Mouse (Mus musculus) left cerebral cortex, adult 9 months (tissue): ENCODE results near the gene Myh9.

Experiments
- DNase-seq, 2 experiments: peaks; one replicate each; pipeline ENCODE4 v3.0.0; 2022; ENCODE audit warnings: low spot score in 2 of 2

Gene Myh9

DNA sequence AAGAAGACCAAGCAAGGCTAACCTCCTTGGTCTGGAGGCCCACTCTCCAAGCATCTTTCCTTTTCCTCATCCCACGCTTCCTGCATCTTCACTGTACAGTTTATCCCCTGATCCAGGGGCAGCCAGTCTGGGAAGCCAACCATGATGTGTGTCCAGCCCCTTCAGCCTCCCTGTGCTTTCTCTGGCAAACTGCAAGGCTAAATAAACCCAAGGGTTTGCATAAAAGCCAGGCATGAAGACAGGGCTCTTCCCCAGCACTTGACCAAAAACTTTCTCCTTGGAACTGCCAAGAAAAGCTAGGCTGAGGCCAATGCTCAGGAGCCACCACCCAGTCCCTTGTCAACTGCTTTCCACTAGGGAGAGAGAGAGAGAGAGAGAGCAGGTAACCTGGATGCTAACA lies 32.5 kb downstream of the Myh9 start:
- DNase-seq: no peak

DNA sequence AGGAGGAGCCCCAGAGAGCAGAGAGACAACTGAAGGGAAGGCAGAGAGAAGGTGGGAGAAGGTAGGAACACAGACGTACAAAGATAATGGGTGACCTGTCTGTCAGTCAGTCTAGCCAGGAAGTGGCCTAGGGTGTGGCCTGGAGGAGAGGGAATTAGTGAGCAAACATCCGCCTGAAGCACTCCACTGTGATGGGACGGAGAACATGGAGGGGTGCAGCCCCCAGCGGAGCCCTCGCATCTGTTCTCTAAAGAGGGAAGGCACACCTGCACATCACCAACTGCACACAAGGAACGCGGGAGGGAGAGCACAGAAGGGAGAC lies 34.8 kb downstream of the Myh9 start:
- DNase-seq: no peak

DNA sequence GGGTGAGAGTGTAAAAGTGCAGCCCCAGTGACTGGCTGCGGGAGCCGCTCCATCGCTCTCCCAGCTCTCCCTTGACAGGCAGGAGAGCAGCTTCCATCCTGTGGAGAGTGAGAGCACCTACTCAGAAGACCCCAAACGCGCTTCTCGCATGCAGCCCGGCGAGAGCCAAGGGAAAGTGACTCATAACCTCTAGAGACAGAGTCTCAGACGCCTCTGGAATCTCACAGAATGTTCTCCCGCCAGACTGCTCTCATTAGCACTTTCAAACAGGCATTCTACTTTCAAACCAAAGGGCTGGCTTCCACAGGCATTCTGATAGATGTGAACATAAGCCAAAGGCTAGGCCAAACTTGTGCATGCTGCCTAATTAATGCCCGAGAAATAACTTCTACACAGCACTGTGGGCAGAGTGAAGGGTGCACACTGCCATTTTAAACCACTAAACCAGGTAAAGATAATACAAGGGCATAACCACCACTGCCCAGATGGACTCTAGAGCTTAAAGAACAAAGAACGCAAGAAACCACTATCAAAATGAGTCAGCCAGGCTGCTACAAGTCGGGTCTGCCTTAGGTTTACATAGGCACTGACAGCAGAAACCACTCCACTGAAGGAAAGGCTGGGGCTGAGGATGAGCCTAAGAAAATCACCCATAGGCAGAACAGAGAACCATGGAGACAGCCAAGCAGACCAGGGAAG lies 35.3 kb downstream of the Myh9 start:
- no peak for DNase-seq

DNA sequence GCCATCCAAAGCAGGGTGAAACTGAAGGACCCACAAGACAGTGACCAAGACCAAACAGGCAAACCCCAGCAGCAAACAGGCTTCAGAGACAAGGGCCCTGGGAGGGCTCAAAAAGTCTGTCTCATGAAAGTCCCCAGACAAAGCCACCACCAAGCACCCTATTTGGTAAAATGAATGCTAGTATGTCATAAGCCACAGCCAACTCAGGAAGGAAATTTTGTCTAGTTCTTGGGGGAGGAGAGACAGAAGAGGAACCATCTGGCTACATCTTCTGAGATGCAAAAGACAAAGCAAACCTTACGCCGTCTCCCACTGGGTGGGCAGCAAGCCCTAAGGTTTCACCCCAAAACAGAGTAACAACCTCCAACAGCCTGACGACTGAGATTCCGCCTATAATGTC lies 36.3 kb downstream of the Myh9 start:
- DNase-seq: no peak

DNA sequence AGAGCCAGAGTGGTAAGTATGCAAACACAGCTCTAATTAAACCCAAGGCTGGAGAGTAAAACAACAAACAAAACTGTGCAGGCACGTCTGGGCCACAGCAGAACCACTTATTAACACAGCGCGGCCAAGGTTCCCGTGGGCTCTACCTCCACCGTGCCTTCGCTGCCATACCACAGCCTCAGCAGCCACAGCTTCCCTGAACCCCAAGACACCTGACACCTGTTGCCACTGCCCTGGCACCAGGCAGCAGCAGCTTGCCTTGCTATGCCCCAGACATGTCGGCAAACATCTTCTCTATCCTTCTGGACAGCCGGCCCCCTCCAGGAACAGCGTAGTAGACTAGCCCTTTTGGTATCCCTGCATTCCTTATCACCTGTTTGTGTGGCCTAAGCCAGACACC lies 37.0 kb downstream of the Myh9 start:
- no peak for DNase-seq

DNA sequence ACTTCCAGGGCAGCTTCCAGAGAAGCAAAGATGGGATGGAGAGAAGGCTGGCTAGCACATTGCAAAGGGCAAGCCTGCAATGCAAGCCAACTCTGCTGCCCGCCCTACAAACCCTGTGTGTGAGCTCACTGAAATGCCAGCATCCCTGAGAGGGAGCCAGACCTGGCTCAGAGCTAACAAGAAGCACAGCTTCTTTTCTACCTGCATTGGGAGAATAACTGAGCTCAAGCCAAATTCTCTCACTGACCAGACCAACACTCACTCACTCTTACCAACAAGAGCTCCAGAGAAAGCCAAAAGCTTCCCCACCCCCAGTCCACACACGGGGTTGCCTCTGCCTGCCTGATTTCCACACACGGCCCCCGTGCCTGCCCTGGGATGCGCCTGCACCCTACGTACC lies 37.5 kb downstream of the Myh9 start:
- no peak for DNase-seq

DNA sequence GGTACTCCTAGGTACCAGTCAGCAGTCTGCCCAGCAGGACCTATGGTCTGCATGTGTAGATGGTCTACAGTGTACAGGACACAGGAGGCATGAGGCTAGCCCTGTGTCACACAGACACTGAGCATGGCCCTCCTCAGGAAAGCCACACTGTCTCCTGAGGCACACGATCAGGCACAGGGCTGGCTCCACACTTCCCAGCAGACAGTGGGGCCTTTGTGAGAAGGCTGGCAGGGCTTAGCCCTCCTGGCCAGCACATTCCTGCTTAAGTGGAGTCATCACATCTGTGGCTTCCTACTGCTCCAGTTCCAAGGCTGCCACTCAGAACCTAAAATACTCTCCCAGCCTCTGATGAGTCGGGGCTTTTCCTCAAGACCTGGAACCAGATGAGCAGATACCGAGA lies 38.2 kb downstream of the Myh9 start:
- no peak for DNase-seq

DNA sequence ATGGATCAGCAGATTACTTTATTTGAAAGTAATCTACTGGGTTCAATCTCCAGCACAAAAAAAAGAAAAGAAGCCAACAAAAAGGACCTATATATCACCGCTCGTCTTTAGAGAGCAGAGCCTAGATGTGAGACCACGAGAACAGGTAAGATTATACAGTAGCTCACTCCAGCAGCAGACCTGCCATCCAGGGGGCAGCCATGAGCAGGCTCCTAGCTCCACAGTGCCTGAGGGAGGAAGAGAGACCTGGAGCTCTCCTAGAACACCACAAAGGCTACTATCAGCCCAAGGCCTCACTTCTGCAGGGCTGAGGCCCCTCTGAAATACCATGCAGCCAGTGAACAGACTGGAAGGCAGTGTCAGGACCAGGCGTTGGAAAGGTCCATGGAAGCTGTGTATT lies 39.0 kb downstream of the Myh9 start:
- DNase-seq: no peak

DNA sequence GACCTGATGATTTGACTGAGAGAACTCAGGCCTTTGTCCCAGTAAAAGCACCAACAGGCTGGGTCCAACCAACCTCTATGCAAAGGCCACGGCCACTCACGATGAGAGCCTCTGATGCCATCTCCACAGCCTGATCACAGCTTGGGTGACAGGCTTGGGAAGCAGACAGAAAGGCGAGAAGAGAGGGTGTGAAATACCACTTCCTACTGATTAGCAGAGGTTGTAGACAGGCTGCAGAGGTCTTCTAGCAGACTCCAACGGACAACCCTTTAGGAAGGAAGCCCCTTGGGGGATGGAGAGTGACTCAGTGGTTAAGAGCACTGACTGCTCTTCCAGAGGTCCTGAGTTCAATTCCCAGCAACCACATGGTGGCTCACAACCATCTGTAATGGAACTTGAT lies 40.8 kb downstream of the Myh9 start:
- no peak for DNase-seq

DNA sequence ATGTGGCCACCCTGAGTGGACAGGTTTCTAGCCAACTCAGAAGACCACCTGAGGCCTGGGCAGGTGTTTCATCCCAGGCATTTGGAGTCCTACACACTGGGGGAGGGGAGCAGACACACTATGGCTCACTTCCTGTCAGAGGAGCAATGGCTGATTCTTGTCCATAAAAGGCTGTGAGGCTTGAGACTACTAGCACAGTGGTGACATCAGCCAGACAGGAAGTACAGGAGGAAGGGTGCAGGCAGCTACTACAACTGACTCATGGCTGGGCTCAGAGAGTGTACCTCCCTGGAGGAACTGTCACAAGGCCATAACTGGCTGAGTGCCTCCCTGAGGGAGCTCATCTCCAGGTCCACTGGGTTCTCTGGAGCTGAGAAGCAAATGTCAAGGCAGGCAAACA lies 41.5 kb downstream of the Myh9 start:
- DNase-seq: peak; percentile 51 to 55

DNA sequence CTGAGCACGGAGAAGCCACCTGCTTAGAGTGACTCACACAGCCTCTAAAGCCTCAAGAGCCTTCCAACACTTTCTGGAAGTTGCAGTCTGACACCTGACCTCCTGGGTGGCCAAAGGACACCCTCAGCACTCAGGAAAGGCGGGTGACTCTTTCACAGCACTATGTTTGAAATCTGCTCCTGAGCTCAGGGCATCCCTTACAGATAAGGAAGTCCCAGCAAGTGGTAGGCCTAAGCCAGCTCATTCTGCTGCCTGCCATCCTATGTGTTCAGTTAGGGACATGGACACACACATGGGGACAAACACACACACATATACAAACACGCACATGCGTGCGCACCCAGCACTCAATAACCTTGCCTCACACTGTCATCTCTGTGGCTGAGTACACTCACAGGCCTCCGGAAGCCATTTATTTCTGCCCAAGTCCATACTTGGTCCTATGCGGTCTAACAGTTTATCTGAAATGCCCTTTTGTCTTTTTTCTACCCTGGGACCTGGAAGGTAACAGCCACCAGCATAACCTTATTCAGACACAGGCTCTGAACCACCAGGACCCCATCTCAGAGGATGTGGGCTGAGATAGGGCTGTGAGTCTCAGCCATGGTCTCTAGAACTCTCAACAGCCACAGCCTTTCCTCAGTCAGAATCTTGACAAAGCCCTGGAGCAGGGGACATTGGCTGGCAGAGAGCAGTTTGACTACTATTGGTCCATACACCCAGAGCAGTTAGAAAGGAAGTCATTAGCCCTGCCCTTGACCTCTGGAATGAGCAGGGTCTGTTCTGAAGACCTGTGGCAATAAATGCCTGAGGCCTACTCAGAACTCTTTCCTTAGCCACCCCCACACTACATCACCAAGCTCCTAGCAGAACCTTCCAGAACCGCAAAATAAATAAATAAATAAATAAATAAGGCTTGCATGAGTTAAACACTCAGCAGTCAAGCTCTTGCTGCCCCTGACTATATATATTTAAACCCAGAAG lies 42.2 kb downstream of the Myh9 start:
- no peak for DNase-seq

DNA sequence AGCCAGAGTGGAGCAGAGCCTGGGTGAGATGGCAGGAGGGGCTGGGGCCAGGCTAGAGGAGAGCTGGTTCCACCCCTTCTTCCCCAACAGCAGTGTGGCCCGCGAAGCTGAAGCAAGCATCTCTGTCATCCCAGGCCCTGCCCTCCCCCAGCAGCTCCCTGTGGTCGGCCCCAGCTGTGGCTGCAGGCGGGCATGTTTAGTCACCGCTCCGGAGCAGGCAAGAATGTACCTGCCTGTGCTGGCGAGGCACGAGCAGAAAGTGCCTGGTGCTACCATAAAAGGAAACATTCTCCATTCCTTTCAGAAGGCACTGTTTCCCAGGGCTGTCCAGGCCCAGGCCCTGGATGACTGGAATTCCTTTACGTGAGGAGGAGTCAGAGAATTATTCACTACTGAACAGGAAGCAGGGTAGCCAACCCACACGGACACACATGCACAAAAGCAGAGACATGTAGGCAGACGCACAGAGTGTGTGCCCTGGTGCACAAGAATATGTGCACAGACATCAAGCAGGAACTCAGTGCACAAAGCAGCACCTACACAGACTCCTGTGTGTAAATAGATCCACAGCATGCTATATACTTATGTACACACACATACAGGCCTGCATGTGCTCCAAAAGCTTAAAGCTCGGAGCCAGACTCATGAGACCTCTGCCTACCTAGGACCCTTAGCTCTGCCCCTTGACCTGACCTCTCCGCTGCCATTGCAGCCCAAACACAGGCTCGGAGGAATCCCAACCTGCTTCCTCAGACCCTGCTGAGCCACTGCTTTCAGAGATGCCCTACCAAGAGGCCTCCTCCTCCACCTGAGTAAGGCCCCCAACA lies 43.1 kb downstream of the Myh9 start:
- peak in 1 of 2 experiments; percentile 65 for DNase-seq

DNA sequence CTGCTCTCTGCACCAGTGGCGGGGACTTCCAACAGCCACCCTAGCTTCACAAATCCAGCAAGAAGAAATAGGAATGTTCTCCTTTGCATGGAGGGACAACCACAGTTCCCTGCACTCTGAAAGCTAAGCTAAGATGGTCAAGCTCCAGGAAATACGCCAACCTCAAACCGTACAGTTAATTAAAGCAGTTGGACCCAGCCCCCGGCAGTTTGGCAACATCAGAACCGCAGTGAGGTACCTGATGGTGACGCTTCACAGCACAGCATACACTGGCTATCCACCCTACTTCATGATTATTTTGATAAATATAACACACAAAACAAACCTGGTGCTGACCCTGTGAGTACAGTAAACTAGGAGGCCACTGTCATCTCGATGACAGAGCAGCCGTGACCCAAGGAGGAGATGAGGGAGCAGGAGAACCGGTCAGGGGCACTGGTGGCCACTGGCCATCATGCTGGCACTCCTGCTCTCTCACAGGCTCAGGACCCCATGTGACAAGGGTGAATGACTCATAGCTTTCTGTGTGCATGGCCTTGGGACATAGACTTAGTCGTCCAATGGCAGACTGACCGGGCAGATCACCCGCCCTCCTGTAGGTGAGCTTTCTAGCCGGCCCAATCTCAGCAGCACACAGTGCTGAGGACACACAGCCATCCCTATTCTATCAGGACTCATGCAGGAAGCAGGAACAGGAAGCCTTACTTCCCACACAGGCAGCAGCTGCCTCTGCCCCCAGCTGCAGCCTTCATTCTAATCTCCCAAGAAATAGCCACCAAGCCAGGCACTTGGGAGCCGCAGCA lies 44.2 kb downstream of the Myh9 start:
- no peak for DNase-seq

DNA sequence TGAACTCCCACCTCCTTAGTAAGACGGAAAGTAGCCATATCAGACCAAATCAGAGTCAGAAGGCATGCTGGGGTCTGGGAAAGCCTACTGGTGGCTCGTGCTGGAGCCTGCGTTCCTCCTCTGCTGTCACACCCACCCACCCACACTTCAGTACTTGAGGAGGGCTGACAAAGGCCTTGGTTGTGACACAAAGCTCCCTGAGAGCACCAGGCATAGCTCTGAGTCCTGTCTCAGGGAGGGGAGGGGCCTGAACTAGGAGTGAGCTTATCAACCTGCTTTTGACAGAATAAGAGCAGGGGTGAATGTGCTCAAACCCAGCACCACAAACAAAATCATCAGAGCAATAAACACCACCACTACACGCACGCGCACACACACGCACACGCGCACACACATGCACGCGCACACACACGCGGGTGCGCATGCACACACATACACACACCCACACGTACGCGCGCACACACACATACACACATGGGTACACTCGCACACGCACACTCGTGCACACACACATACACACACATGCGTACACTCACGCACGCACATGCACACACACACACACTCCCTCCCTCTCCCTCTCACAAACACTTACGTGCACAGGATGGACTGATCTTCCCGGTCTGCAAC lies 45.5 kb downstream of the Myh9 start:
- no peak for DNase-seq

DNA sequence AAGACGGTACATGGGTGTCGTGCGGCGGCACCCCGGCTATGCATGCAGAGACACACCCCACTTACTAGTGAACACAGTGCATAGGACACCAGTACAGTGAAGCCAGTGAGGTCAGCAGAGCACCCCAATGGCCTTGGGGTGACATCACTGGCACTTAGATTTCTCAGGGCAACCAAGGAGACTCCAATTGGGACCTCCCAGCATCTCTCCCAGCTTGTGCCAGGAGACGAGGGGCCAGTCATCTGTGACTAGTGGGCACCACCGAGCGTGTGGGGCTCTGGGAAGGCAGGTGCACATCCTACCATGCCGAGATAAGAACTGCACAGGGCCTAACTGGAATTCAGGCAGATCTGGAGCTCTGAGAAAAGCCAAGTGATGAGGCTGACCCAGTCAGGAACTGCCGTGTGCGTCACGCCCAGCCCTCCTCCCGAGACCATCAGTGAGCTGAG lies 47.0 kb downstream of the Myh9 start:
- no peak for DNase-seq

DNA sequence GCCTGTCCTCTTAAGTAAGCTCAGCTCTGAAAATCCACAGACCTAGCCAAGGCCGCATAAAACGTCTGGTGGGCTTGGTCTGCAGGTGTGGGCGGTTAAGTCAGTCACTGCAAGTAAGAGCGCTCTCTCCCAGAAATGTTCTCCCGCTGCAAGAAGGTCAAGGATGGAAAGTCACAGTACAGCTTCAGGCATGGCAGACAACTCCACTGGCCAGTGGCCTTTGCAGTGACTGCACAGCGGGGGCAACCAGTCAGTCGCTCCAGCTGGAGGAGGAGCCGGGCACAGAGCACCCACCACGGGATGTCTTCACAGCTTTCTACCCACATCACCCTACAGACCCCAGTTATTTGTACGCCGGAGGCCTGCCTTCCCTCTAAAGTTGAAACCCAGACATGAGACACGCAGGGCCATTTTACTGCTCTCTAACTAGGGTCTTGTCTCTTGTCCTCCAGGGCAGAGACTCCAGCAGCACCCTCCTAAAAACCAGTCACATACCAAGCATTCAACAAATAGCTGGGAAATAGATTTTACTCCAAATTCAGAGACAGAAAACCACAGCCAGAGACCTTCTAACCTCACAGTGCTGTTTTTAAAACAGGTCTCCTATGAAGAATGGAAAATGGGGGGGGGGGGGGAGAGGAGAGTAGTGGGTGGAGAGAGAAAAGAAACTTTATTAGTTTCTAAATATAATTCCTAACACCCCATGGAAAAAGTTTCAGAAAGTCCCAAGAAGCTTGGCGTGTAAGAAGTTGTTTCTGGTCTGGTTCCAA lies 47.7 kb downstream of the Myh9 start:
- DNase-seq: no peak

DNA sequence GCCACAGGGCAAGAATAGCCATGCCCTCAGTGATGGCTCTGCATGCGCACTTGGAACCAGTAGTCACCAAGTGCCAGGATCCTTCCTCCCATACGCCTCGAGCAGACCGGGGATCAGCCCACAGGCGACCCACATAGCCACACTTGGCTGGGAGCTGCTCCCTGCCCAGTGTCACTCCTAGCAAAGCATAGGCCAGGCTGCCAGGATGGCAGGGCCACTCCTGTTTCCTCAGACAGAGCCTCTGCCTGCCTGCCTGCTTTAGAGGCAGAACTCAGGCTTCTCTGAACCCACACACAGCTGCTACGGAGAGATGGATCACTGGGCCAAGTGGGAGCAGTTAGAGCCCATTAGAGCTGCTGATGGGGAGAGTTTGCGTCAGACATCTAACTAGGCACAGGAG lies 48.4 kb downstream of the Myh9 start:
- DNase-seq: peak in 1 of 2 experiments; percentile 75

DNA sequence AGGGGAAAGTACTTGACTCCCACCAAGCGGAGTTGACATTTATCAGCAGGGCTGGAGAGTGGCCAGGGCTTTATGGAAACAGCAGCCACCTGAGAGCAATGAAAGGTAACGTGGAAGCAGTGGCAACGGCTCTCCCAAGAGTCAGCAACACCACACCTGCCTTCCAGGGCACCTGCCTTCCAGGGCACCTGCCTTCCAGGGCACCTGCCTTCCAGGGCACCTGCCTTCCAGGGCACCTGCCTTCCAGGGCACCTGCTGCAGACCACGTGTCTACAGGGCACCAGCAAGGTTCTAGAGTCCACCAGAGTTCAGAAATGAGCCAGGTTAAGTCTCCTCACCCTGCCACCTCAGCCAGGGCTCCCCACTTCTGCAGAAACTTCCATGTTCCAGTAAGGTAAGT lies 48.9 kb downstream of the Myh9 start:
- DNase-seq: no peak

DNA sequence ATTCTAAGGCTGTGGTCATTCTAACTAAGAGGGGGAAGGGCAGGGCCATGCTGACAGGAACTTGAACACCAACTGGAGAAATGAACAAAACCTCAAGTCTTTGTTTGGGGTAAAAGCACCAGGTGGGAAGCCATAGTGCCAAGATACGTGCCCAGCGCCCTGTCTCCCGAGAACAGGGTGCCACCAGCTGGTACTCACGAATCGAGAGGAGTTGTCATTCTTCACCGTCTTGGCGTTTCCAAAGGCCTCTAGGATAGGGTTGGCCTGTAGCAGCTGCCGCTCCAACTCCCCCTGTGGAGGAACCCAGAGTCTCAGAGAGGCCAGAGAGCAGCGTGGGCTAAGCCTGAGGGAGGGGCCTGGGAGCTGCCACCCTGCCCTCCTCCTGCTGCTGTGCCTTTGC lies 49.9 kb downstream of the Myh9 start:
- DNase-seq: no peak
